Mouse (Mus musculus): ENCODE data around the gene Pex3.

GRCm38 (mm10) chr10:13552646-13553497 lies at the start of gene Pex3, which contains the start of gene Adat2:
- TF ChIP-seq POLR2AphosphoS2 (IDR thresholded peaks at IDR 0.05; ENCODE audit: insufficient read length, low read depth) = peak; percentile 80
- no peak for TF ChIP-seq USF1 (IDR thresholded peaks at IDR 0.05; ENCODE audit: low read depth)
- peak; percentile 77 for TF ChIP-seq POLR2A (IDR thresholded peaks at IDR 0.05; ENCODE audit: insufficient read length, low read depth)
- TF ChIP-seq MYOG (IDR thresholded peaks at IDR 0.05; ENCODE audit: control insufficient read depth in 1 of 3, insufficient read depth in 1 of 3, insufficient read length in 2 of 3, low read depth in 2 of 3) = peak in 2 of 3 experiments; percentile 32 to 47
- no peak for TF ChIP-seq TCF12 (IDR thresholded peaks at IDR 0.05; ENCODE audit: insufficient read depth, poor library complexity, severe bottlenecking)
- TF ChIP-seq TCF3 (IDR thresholded peaks at IDR 0.05; ENCODE audit: insufficient read length, low read depth) = no peak
- TF ChIP-seq MAX (IDR thresholded peaks at IDR 0.05; ENCODE audit: low read depth) = no peak
- 0 out of 2 replicates have a peak, but pooled peaks have one; percentile 9 for TF ChIP-seq CEBPB (IDR thresholded peaks at IDR 0.05; ENCODE audit: insufficient read depth, poor library complexity, severe bottlenecking)
- no peak for TF ChIP-seq E2F4 (IDR thresholded peaks at IDR 0.05; ENCODE audit: insufficient read depth)
- TF ChIP-seq MYOD1 (IDR thresholded peaks at IDR 0.05; ENCODE audit: control insufficient read depth in 1 of 3, insufficient read length in 2 of 3, low read depth in 2 of 3) = peak in 2 of 3 experiments; percentile 0 to 8
- peak; percentile 12 for TF ChIP-seq SRF (IDR thresholded peaks at IDR 0.05; ENCODE audit: control insufficient read depth, insufficient read length, low read depth)
- no peak for TF ChIP-seq REST (IDR thresholded peaks at IDR 0.05; ENCODE audit: insufficient read depth, insufficient read length)
